Mouse (Mus musculus) bone marrow, adult 2 months (tissue): ENCODE results near the gene Slc8a2.

Source experiments
- CTCF ChIP-seq: fragments of 200-500 bp; IDR thresholded peaks from 2 replicates; pipeline ENCODE4 v1.5.1; 2011; ENCODE audit warnings: low read length, control low read depth; ENCODE audit not compliant: control insufficient read depth, insufficient read depth
- POLR2A ChIP-seq: fragments of 200-500 bp; IDR thresholded peaks from 2 replicates; pipeline ENCODE4 v1.6.1; 2011; ENCODE audit warnings: low read depth, mild to moderate bottlenecking, control low read depth, low read length, borderline replicate concordance; ENCODE audit not compliant: control insufficient read depth

GRCm38 (mm10) chr7:16129846-16130691 is 443 bp downstream of the Slc8a2 start:
- TF ChIP-seq CTCF (no peak), POLR2A (no peak)
